In the genomic region with DNA sequence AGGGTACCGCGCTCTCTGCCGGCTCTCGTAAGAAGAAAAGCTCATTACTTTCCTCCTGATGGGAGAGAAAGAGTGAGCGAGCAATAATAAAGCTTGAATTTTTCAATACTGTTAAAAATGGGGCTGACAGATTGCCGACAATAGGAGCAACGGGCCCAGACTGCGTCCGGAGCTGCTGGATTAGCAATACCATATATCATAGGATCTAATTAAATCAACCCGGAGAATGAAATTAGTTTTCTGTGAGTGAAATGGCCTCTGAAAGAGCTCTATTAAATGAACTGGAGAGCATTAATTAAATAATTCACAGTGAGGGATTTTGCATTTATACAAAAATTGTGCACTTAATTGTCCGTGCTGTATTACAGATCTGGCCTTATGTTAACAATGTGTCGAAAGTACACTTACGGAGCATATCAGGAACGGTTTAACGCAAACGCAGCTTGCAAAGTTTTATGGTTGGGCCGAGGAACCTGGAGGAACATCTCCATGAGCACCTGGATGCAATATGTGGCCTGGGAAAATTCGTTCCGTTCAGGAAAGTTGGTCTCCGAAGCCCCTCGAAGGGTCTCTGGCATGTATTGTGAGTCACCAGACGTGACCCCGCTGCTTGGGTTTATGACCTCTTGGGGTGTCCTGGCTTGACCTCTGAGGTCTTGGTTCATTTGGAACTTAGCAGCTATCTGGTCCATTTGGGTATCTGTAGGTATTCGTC, we compare ENCODE assay signal across 12 mouse cellular contexts.
DNase-seq lines count a peak whose midpoint lies in the region; ATAC-seq lines count a peak whose summit lies in the region.
"Had no signal": no experiment of that assay in that cellular context is flagged by ENCODE, and none has a peak within 500 bp of the region (broad histone marks: within the 10 kb centered on the region; RNA-seq: fewer than 3 reads in every experiment).

No protein-coding gene starts in this region.

- 38% methylated on average over 24 of the region's 24 CpGs for WGBS in forebrain, embryonic 12.5 days
- WGBS in neural tube, embryonic 12.5 days, result 37% methylated on average over 24 of the region's 24 CpGs

- DNase-seq in embryo, embryonic 10.5 days (ENCODE audit: low spot score), result peak; percentile 40
- DNase-seq in hindlimb bud, embryonic 11.5 days (ENCODE audit: extremely low spot score, low read depth, low spot score), result peak; percentile 41
- DNase-seq in heart, adult 11 months, result no peak
- no peak for DNase-seq in layer of hippocampus, postnatal 25 days (ENCODE audit: extremely low spot score in 1 of 2, low spot score in 1 of 2)
- DNase-seq in ovary, postnatal 36 days (ENCODE audit: low spot score), result no peak
- DNase-seq: cerebellum, adult 8-10 months; kidney, postnatal 14 days; liver, postnatal 0 days had no signal

- H3K9ac ChIP-seq in forebrain, embryonic 12.5 days, result no peak overlapping the region
- H3K9ac ChIP-seq in neural tube, embryonic 12.5 days, result no peak overlapping the region
- H3K9ac ChIP-seq: liver, postnatal 0 days had no signal

- ATAC-seq in forebrain, embryonic 12.5 days (ENCODE audit: low FRiP score), result peak; percentile 64
- no peak for ATAC-seq in neural tube, embryonic 12.5 days (ENCODE audit: low FRiP score, low read depth)
- ATAC-seq: liver, postnatal 0 days had no signal

- H3K27me3 ChIP-seq in forebrain, embryonic 12.5 days, result peaks cover 89% of the 10 kb centered on the region
- H3K27me3 ChIP-seq in neural tube, embryonic 12.5 days (replicated peaks), result peaks cover 57% of the 10 kb centered on the region

- no peaks in the 10 kb centered on the region for H3K36me3 ChIP-seq in forebrain, embryonic 12.5 days (replicated peaks)
- no peaks in the 10 kb centered on the region for H3K36me3 ChIP-seq in neural tube, embryonic 12.5 days
- H3K36me3 ChIP-seq: heart, embryonic 10.5 days had no signal

- H3K4me2 ChIP-seq in forebrain, embryonic 12.5 days, result peak overlapping the region; percentile 28; the same call in 1 of the 2 replicates
- peak overlapping the region; percentile 3 for H3K4me2 ChIP-seq in neural tube, embryonic 12.5 days (replicated peaks)

- no peak overlapping the region for H3K27ac ChIP-seq in forebrain, embryonic 12.5 days
- no peak overlapping the region for H3K27ac ChIP-seq in neural tube, embryonic 12.5 days
- H3K27ac ChIP-seq: heart, embryonic 10.5 days; left cerebral cortex, adult 2 months had no signal

- no peaks in the 10 kb centered on the region for H3K9me3 ChIP-seq in forebrain, embryonic 12.5 days
- no peaks in the 10 kb centered on the region for H3K9me3 ChIP-seq in neural tube, embryonic 12.5 days
- H3K9me3 ChIP-seq: heart, embryonic 10.5 days had no signal

- no peak overlapping the region for H3K4me3 ChIP-seq in forebrain, embryonic 12.5 days (replicated peaks)
- H3K4me3 ChIP-seq in neural tube, embryonic 12.5 days, result no peak overlapping the region
- H3K4me3 ChIP-seq: heart, embryonic 10.5 days; left cerebral cortex, adult 2 months had no signal

- peaks cover 30% of the 10 kb centered on the region for H3K4me1 ChIP-seq in forebrain, embryonic 12.5 days
- H3K4me1 ChIP-seq in neural tube, embryonic 12.5 days, result peaks cover 27% of the 10 kb centered on the region
- H3K4me1 ChIP-seq: heart, embryonic 10.5 days had no signal

Comparison
In these comparisons a context has a peak if more than half of its experiments do, and no peak if none do; other contexts are left out.
1. DNase-seq: peak in embryo, embryonic 10.5 days (single experiment) and hindlimb bud, embryonic 11.5 days (single experiment); none in heart, adult 11 months (single experiment), layer of hippocampus, postnatal 25 days (0 of 2) and ovary, postnatal 36 days (single experiment).